Mouse (Mus musculus) erythroblast, embryonic 14.5 days (primary cell): ENCODE results near the gene Tmem88b. TPM values are rescaled to one million over a fixed set of nuclear protein-coding genes. Genes with fewer than 3 reads are reported as not detected.
"Not testable (repeated sequence)": the region's sequence is repeated elsewhere in the genome, so short reads cannot be mapped to it uniquely, and the experiment has no call there.

ENCODE experiments used
- H3K27me3 ChIP-seq: 2 replicates; pipeline ENCODE4 v1.6.1; 2012; ENCODE audit warnings: inconsistent platforms; ENCODE audit not compliant: control insufficient read depth
- H3K36me3 ChIP-seq: 2 replicates; pipeline ENCODE4 v1.6.1; 2012; ENCODE audit warnings: mild to moderate bottlenecking, inconsistent platforms; ENCODE audit not compliant: control insufficient read depth
- H3K4me1 ChIP-seq: 2 replicates; pipeline ENCODE4 v1.6.1; 2012; ENCODE audit warnings: inconsistent platforms; ENCODE audit not compliant: control insufficient read depth
- H3K4me3 ChIP-seq: replicated peaks from 2 replicates; pipeline ENCODE3; 2012; ENCODE audit warnings: moderate library complexity, mild to moderate bottlenecking, inconsistent platforms
- H3K9me3 ChIP-seq: 2 replicates; pipeline ENCODE4 v1.6.1; 2012; ENCODE audit warnings: low read length, inconsistent platforms, mixed read lengths; ENCODE audit not compliant: control insufficient read depth
- GATA1 ChIP-seq: IDR thresholded peaks from 2 replicates; pipeline ENCODE4 v1.6.1; 2012; ENCODE audit warnings: low read length, inconsistent platforms, mixed read lengths
- TAL1 ChIP-seq: IDR thresholded peaks from 3 replicates; pipeline ENCODE4 v1.6.1; 2012; ENCODE audit warnings: low read length, inconsistent platforms, mixed read lengths
- polyA plus RNA-seq: library from polyadenylated mRNA; stranded (reverse); fragments of >175 nt; gene quantifications from 2 replicates; pipeline ENCODE4 v1.2.3, GENCODE M21; 2012

Tmem88b gene
- polyA plus RNA-seq, 1 experiment, result not detected

DNA sequence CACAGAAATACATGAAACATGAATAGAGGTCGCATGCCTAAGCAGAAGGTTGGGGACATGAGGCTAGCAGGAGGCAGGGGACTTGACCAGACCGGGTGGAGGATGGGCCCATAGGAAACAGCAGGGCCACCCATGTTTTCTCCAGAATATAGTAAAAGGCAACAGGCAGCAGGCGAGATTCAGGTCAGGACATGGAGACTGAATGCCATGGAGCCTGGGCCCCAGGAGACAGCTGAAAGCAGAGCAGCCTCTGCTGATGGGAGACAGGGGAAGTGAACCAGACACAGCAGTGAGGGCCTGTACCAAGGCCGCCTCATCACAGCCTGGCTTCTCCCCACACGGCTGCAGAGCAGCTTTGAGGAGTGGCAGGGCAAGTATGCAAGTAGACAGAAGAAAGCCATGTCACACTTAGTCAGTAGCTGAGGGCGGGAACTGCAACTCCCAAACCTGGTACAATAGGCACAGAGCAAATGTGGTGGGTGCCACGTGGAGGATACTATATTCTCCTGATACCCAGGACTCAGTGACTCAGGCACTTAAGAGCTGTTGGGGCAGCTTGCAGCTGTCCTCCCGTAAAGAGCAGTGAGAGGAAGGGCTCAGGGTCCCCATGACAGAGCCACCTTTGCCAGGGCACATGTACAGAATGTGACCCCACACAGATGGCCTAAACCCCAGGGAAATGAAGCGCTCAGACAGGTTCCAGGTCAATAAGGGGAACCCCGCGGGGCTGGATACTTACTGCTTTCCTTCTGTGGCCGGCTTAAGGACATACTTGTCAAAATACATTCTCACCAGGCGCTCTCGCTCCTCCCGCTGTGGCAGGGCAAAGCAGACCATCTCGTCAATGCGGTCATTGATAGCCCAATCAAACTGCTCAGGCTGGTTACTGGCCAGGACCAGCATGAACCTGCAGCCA lies 38.8 kb downstream of the Tmem88b start:
- Histone ChIP-seq H3K4me1 (no peaks in the 10 kb centered on the region), H3K27me3 (no peaks in the 10 kb centered on the region), H3K9me3 (no peaks in the 10 kb centered on the region), H3K36me3 (peaks cover 97% of the 10 kb centered on the region), H3K4me3 (no peak overlapping the region)
- TF ChIP-seq GATA1 (no peak), TAL1 (no peak)

- Histone ChIP-seq H3K36me3 (peaks cover 97% of the 10 kb centered on the region), H3K27me3 (no peaks in the 10 kb centered on the region), H3K4me1 (no peaks in the 10 kb centered on the region), H3K4me3 (no peak overlapping the region), H3K9me3 (no peaks in the 10 kb centered on the region)
- no peak for TF ChIP-seq TAL1
- no peak for TF ChIP-seq GATA1
These were observed 39.6 kb downstream of the Tmem88b start for GRCm38 (mm10) chr4:155746036-155746548.

DNA sequence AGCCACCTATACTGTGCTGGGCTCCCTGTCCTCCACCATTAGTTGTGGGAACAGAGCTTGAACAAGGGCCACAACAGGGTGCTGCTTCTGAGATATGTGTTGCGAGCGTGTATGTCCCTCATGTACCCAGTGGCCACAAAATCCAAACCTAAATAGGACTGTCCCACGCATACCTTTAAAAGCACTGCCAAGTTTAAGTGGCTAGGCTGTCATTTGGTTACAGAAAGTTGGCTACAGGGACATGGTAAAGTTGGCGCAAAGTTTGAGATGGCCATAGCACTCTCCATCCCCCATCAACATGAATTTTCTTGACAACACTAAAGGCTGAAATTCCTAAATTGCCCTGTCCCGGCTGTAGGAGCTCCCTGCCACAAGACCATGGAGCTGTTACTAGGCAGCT lies 40.5 kb downstream of the Tmem88b start:
- TF ChIP-seq TAL1 (no peak), GATA1 (no peak)
- Histone ChIP-seq H3K4me1 (no peaks in the 10 kb centered on the region), H3K27me3 (no peaks in the 10 kb centered on the region), H3K36me3 (peaks cover 97% of the 10 kb centered on the region), H3K4me3 (no peak overlapping the region), H3K9me3 (no peaks in the 10 kb centered on the region)

- no peak overlapping the region for H3K4me3 ChIP-seq
- TF ChIP-seq GATA1 (no peak), TAL1 (no peak)
These were observed 41.2 kb downstream of the Tmem88b start for GRCm38 (mm10) chr4:155744474-155744873.

GRCm38 (mm10) chr4:155742684-155743083 lies 43.0 kb downstream of the Tmem88b start:
- Histone ChIP-seq H3K4me3 (no peak overlapping the region), H3K9me3 (no peaks in the 10 kb centered on the region), H3K36me3 (peaks cover 81% of the 10 kb centered on the region), H3K4me1 (peaks cover 1% of the 10 kb centered on the region; the same call in 1 of the 2 replicates), H3K27me3 (no peaks in the 10 kb centered on the region)
- TF ChIP-seq TAL1, result no peak
- no peak for TF ChIP-seq GATA1

More at GRCm38 (mm10) chr4:155744474-155744873, 41.2 kb downstream of the Tmem88b start:
- Histone ChIP-seq H3K9me3 (no peaks in the 10 kb centered on the region), H3K27me3 (no peaks in the 10 kb centered on the region), H3K36me3 (peaks cover 95% of the 10 kb centered on the region), H3K4me1 (peaks cover 1% of the 10 kb centered on the region; the same call in 1 of the 2 replicates)

- not testable (repeated sequence) for H3K4me3 ChIP-seq, H3K27me3 ChIP-seq, H3K9me3 ChIP-seq, H3K4me1 ChIP-seq
- peaks cover 62% of the 10 kb centered on the region for H3K36me3 ChIP-seq
These were observed 45.0 kb downstream of the Tmem88b start for GRCm38 (mm10) chr4:155740681-155741080.

- H3K9me3 ChIP-seq, result no peaks in the 10 kb centered on the region
- peaks cover 10% of the 10 kb centered on the region for H3K4me1 ChIP-seq
- H3K36me3 ChIP-seq, result peaks cover 55% of the 10 kb centered on the region
- no peak overlapping the region for H3K4me3 ChIP-seq
- H3K27me3 ChIP-seq, result peaks cover 4% of the 10 kb centered on the region; the same call in 1 of the 2 replicates
- TF ChIP-seq GATA1 (no peak), TAL1 (no peak)
These were observed 45.7 kb downstream of the Tmem88b start for GRCm38 (mm10) chr4:155739741-155740636.

GRCm38 (mm10) chr4:155739152-155739551 lies 46.5 kb downstream of the Tmem88b start:
- H3K27me3 ChIP-seq, result peaks cover 4% of the 10 kb centered on the region; the same call in 1 of the 2 replicates
- H3K4me3 ChIP-seq, result no peak overlapping the region
- H3K4me1 ChIP-seq, result peaks cover 18% of the 10 kb centered on the region
- no peaks in the 10 kb centered on the region for H3K9me3 ChIP-seq
- TF ChIP-seq GATA1 (no peak), TAL1 (no peak)
- peaks cover 47% of the 10 kb centered on the region for H3K36me3 ChIP-seq
